In the genomic region with DNA sequence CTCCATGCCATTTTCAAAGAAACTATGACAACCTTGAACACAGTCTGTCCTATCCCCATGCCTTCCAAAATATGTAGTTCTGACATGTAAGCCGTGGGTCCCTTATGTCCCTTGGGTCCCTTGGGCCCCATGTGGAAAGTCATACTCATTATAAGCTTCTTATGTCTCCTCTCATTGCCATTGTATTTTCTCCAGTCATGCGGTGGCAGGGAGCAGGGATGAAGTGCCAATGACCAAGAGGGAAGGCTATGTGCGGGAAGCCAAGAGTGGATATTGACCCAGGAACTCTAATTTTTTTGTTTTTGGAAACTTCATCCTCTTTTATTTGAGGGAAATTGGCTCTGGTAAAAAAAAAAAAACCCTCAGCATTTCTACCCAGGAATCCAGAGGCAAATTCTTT, we compare ENCODE assay signal across 13 mouse cellular contexts.
"Had no signal": no experiment of that assay in that cellular context is flagged by ENCODE, and none has a peak within 500 bp of the region (broad histone marks: within the 10 kb centered on the region; RNA-seq: fewer than 3 reads in every experiment).

No protein-coding gene starts in this region.

- H3K27me3 ChIP-seq: liver, embryonic 13.5 days; liver, embryonic 15.5 days; megakaryocyte, embryonic 14.5 days; midbrain, embryonic 12.5 days; midbrain, embryonic 15.5 days; neural tube, embryonic 12.5 days had no signal

- H3K9me3 ChIP-seq: liver, embryonic 13.5 days; liver, embryonic 15.5 days; midbrain, embryonic 12.5 days; midbrain, embryonic 15.5 days; neural tube, embryonic 12.5 days had no signal

- H3K36me3 ChIP-seq: liver, embryonic 13.5 days; liver, embryonic 15.5 days; midbrain, embryonic 12.5 days; neural tube, embryonic 12.5 days had no signal

- H3K9ac ChIP-seq: liver, embryonic 13.5 days; liver, embryonic 15.5 days; liver, postnatal 0 days; lung, embryonic 14.5 days; midbrain, embryonic 12.5 days; midbrain, embryonic 15.5 days; neural tube, embryonic 12.5 days had no signal

- H3K4me2 ChIP-seq: liver, embryonic 13.5 days; liver, embryonic 15.5 days; lung, embryonic 14.5 days; midbrain, embryonic 12.5 days; midbrain, embryonic 15.5 days; neural tube, embryonic 12.5 days had no signal

- ATAC-seq: liver, postnatal 0 days; midbrain, embryonic 15.5 days had no signal

- H3K4me3 ChIP-seq: liver, embryonic 13.5 days; liver, embryonic 15.5 days; megakaryocyte, embryonic 14.5 days; midbrain, embryonic 12.5 days; midbrain, embryonic 15.5 days; neural tube, embryonic 12.5 days had no signal

- H3K27ac ChIP-seq: liver, embryonic 13.5 days; liver, embryonic 15.5 days; macrophage; midbrain, embryonic 12.5 days; midbrain, embryonic 15.5 days; neural tube, embryonic 12.5 days had no signal

- H3K4me1 ChIP-seq: liver, embryonic 13.5 days; liver, embryonic 15.5 days; megakaryocyte, embryonic 14.5 days; midbrain, embryonic 12.5 days; midbrain, embryonic 15.5 days; neural tube, embryonic 12.5 days had no signal

- DNase-seq: liver, embryonic 13.5 days; liver, postnatal 0 days; right cerebral cortex, postnatal 14 days; thymus, adult 18-20 months; thymus, postnatal 14 days; thymus, postnatal 36 days had no signal
